Mouse (Mus musculus) testis, adult 2 months (tissue): ENCODE results near the gene Foxq1.

Experiments used
- CTCF ChIP-seq: fragments of 200-500 bp; IDR thresholded peaks from 2 replicates; pipeline ENCODE4 v1.5.1; 2012; ENCODE audit warnings: low read depth, mild to moderate bottlenecking, inconsistent platforms, low read length, moderate library complexity; ENCODE audit not compliant: control insufficient read depth, insufficient read depth, insufficient replicate concordance
- POLR2A ChIP-seq: fragments of 200-500 bp; IDR thresholded peaks from 2 replicates; pipeline ENCODE4 v1.6.1; 2012; ENCODE audit warnings: low read depth, mild to moderate bottlenecking, inconsistent platforms, low read length, moderate library complexity; ENCODE audit not compliant: control insufficient read depth

- TF ChIP-seq CTCF (no peak), POLR2A (no peak)
Measured at GRCm38 (mm10) chr13:31603964-31604363, 48.0 kb downstream of the Foxq1 start.
